Mouse (Mus musculus): ENCODE measurements at regions not wholly inside any gene's neighbourhood (a gene's known extent, or its start where the extent isn't known, plus 50 kb on each side); places are given as distances from the start of the nearest gene placed in this dataset.

GRCm38 (mm10) chr4:124395069-124395965, 215.3 kb downstream of the 3100002H09Rik start:
- TF ChIP-seq CTCF (IDR thresholded peaks at IDR 0.05; ENCODE audit: insufficient read depth, low read depth, low read length) (no peak), POLR2A (IDR thresholded peaks at IDR 0.05; ENCODE audit: insufficient read depth, low read depth, low read length) (no peak)
- 39% methylated on average over 14 of the region's 14 CpGs for WGBS
- no peak overlapping the region for H3K4me3 ChIP-seq (ENCODE audit: insufficient read depth, low read depth, low read length)
- no peak overlapping the region for H3K27ac ChIP-seq (ENCODE audit: insufficient read depth, low read depth, low read length)
- peaks cover 11% of the 10 kb centered on the region for H3K4me1 ChIP-seq (ENCODE audit: control insufficient read depth, insufficient read depth, low read length)

- WGBS, result 72% methylated on average over 10 of the region's 10 CpGs
- H3K4me3 ChIP-seq (ENCODE audit: insufficient read depth, low read depth, low read length), result no peak overlapping the region
- TF ChIP-seq POLR2A (IDR thresholded peaks at IDR 0.05; ENCODE audit: insufficient read depth, low read depth, low read length), result no peak
- TF ChIP-seq CTCF (IDR thresholded peaks at IDR 0.05; ENCODE audit: insufficient read depth, low read depth, low read length), result no peak
- H3K27ac ChIP-seq (ENCODE audit: insufficient read depth, low read depth, low read length), result no peak overlapping the region
- peaks cover 8% of the 10 kb centered on the region for H3K4me1 ChIP-seq (ENCODE audit: control insufficient read depth, insufficient read depth, low read length)
Measured at GRCm38 (mm10) chr4:124393595-124393994, 217.0 kb downstream of the 3100002H09Rik start.

- no peak overlapping the region for H3K27ac ChIP-seq (ENCODE audit: insufficient read depth, low read depth, low read length)
- H3K4me1 ChIP-seq (ENCODE audit: control insufficient read depth, insufficient read depth, low read length), result peaks cover 8% of the 10 kb centered on the region; the same call in 1 of the 2 replicates
- TF ChIP-seq POLR2A (IDR thresholded peaks at IDR 0.05; ENCODE audit: insufficient read depth, low read depth, low read length) (no peak), CTCF (IDR thresholded peaks at IDR 0.05; ENCODE audit: insufficient read depth, low read depth, low read length) (no peak)
- H3K4me3 ChIP-seq (ENCODE audit: insufficient read depth, low read depth, low read length), result no peak overlapping the region
- 90% methylated on average over 10 of the region's 10 CpGs for WGBS
Measured at GRCm38 (mm10) chr4:124389067-124389466, 221.5 kb downstream of the 3100002H09Rik start.

- H3K27ac ChIP-seq (ENCODE audit: insufficient read depth, low read depth, low read length), result no peak overlapping the region
- H3K4me3 ChIP-seq (ENCODE audit: insufficient read depth, low read depth, low read length), result no peak overlapping the region
Measured at GRCm38 (mm10) chr4:124385106-124386055, 225.2 kb downstream of the 3100002H09Rik start.

GRCm38 (mm10) chr4:124376504-124376903, 234.1 kb downstream of the 3100002H09Rik start:
- no peak overlapping the region for H3K27ac ChIP-seq (ENCODE audit: insufficient read depth, low read depth, low read length)
- TF ChIP-seq POLR2A (IDR thresholded peaks at IDR 0.05; ENCODE audit: insufficient read depth, low read depth, low read length) (no peak), CTCF (IDR thresholded peaks at IDR 0.05; ENCODE audit: insufficient read depth, low read depth, low read length) (no peak)
- H3K4me3 ChIP-seq (ENCODE audit: insufficient read depth, low read depth, low read length), result no peak overlapping the region
- H3K4me1 ChIP-seq (ENCODE audit: control insufficient read depth, insufficient read depth, low read length), result peaks cover 3% of the 10 kb centered on the region; the same call in 1 of the 2 replicates
- 82% methylated on average over 5 of the region's 5 CpGs for WGBS

More at GRCm38 (mm10) chr4:124385106-124386055, 225.2 kb downstream of the 3100002H09Rik start:
- WGBS, result 31% methylated on average over 11 of the region's 11 CpGs
- TF ChIP-seq POLR2A (IDR thresholded peaks at IDR 0.05; ENCODE audit: insufficient read depth, low read depth, low read length) (no peak), CTCF (IDR thresholded peaks at IDR 0.05; ENCODE audit: insufficient read depth, low read depth, low read length) (no peak)
- H3K4me1 ChIP-seq (ENCODE audit: control insufficient read depth, insufficient read depth, low read length), result peaks cover 8% of the 10 kb centered on the region; the same call in 1 of the 2 replicates

- Histone ChIP-seq H3K4me3 (ENCODE audit: insufficient read depth, low read depth, low read length) (no peak overlapping the region), H3K4me1 (ENCODE audit: control insufficient read depth, insufficient read depth, low read length) (0 out of 2 replicates have a peak, but pooled peaks cover 3% of the 10 kb centered on the region), H3K27ac (ENCODE audit: insufficient read depth, low read depth, low read length) (no peak overlapping the region)
- WGBS, result 58% methylated on average over 6 of the region's 6 CpGs
- TF ChIP-seq POLR2A (IDR thresholded peaks at IDR 0.05; ENCODE audit: insufficient read depth, low read depth, low read length), result no peak
- TF ChIP-seq CTCF (IDR thresholded peaks at IDR 0.05; ENCODE audit: insufficient read depth, low read depth, low read length), result no peak
Measured at GRCm38 (mm10) chr4:124375581-124375980, 235.0 kb downstream of the 3100002H09Rik start.

- 88% methylated on average over 3 of the region's 3 CpGs for WGBS
- TF ChIP-seq CTCF (IDR thresholded peaks at IDR 0.05; ENCODE audit: insufficient read depth, low read depth, low read length) (no peak), POLR2A (IDR thresholded peaks at IDR 0.05; ENCODE audit: insufficient read depth, low read depth, low read length) (no peak)
- H3K4me3 ChIP-seq (ENCODE audit: insufficient read depth, low read depth, low read length), result no peak overlapping the region
Measured at GRCm38 (mm10) chr4:124368831-124369230, 241.8 kb downstream of the 3100002H09Rik start.

GRCm38 (mm10) chr4:124368085-124368484, 242.5 kb downstream of the 3100002H09Rik start:
- WGBS, result 54% methylated on average over 10 of the region's 10 CpGs
- Histone ChIP-seq H3K27ac (ENCODE audit: insufficient read depth, low read depth, low read length) (no peak overlapping the region), H3K4me1 (ENCODE audit: control insufficient read depth, insufficient read depth, low read length) (peaks cover 2% of the 10 kb centered on the region; the same call in 1 of the 2 replicates), H3K4me3 (ENCODE audit: insufficient read depth, low read depth, low read length) (no peak overlapping the region)
- no peak for TF ChIP-seq POLR2A (IDR thresholded peaks at IDR 0.05; ENCODE audit: insufficient read depth, low read depth, low read length)
- TF ChIP-seq CTCF (IDR thresholded peaks at IDR 0.05; ENCODE audit: insufficient read depth, low read depth, low read length), result no peak

More at GRCm38 (mm10) chr4:124368831-124369230, 241.8 kb downstream of the 3100002H09Rik start:
- Histone ChIP-seq H3K4me1 (ENCODE audit: control insufficient read depth, insufficient read depth, low read length) (peaks cover 2% of the 10 kb centered on the region; the same call in 1 of the 2 replicates), H3K27ac (ENCODE audit: insufficient read depth, low read depth, low read length) (no peak overlapping the region)

Data from olfactory bulb, adult 2 months (tissue).